Comparison of ENCODE assay signal across 10 mouse cellular contexts in genomic region chr5:130405201-130405600, GRCm38 (mm10). TPM values are rescaled to one million over a fixed set of nuclear protein-coding genes. Genes with fewer than 3 reads are reported as not detected.
DNase-seq lines count a peak whose midpoint lies in the region; ATAC-seq and TF ChIP-seq lines count a peak whose summit lies in the region.
"Had no signal": no experiment of that assay in that cellular context is flagged by ENCODE, and none has a peak within 500 bp of the region (broad histone marks: within the 10 kb centered on the region; RNA-seq: fewer than 3 reads in every experiment).

No protein-coding gene starts in this region.

- no peak overlapping the region for H3K27ac ChIP-seq in heart, embryonic 12.5 days (ENCODE audit: poor library complexity, severe bottlenecking)
- no peak overlapping the region for H3K27ac ChIP-seq in layer of hippocampus, adult 2 months
- H3K27ac ChIP-seq: embryonic facial prominence, embryonic 12.5 days; lung, embryonic 15.5 days had no signal

- peak; percentile 93 for TF ChIP-seq CTCF in layer of hippocampus, adult 2 months (conservative IDR thresholded peaks at IDR 0.05)

- no peak overlapping the region for H3K4me3 ChIP-seq in heart, embryonic 12.5 days
- H3K4me3 ChIP-seq in layer of hippocampus, adult 2 months = no peak overlapping the region
- H3K4me3 ChIP-seq: embryonic facial prominence, embryonic 12.5 days; lung, embryonic 15.5 days had no signal

- intact Hi-C loops in heart, postnatal 14 days (cut with DNase I) = loop anchor here (1.0 kb wide), 1 partner anchor 448 kb away; no protein-coding TSS in a partner anchor

- peaks cover 30% of the 10 kb centered on the region for H3K9me3 ChIP-seq in heart, embryonic 12.5 days (replicated peaks)
- H3K9me3 ChIP-seq: lung, embryonic 15.5 days had no signal

- H3K4me2 ChIP-seq in heart, embryonic 12.5 days = no peak overlapping the region
- H3K4me2 ChIP-seq: embryonic facial prominence, embryonic 12.5 days; lung, embryonic 15.5 days had no signal

- H3K9ac ChIP-seq in heart, embryonic 12.5 days = no peak overlapping the region
- H3K9ac ChIP-seq: embryonic facial prominence, embryonic 12.5 days; lung, embryonic 15.5 days had no signal

- no peak for ATAC-seq in heart, embryonic 12.5 days (ENCODE audit: insufficient number of reproducible peaks, low FRiP score)
- peak; percentile 84 for ATAC-seq in megakaryocyte-erythroid progenitor cell, adult 5-6 weeks (replicated peaks; ENCODE audit: low FRiP score, low TSS enrichment, poor library complexity, severe bottlenecking)

- no peaks in the 10 kb centered on the region for H3K27me3 ChIP-seq in heart, embryonic 12.5 days (replicated peaks)
- H3K27me3 ChIP-seq: embryonic facial prominence, embryonic 12.5 days; lung, embryonic 15.5 days had no signal

- 50% methylated on average over 1 of the region's 1 CpGs for WGBS in heart, embryonic 12.5 days

- peak; percentile 18 to 42 for DNase-seq in heart, postnatal 14 days
- DNase-seq in A20 (ENCODE audit: low read depth, low spot score) = peak; percentile 36
- DNase-seq in adrenal gland, postnatal 10 days = peak; percentile 77
- peak; percentile 34 for DNase-seq in embryo, embryonic 11.5 days (ENCODE audit: low read depth, low spot score)
- peak in 1 of 2 experiments; percentile 70 for DNase-seq in layer of hippocampus, adult 2 months (ENCODE audit: low spot score in 2 of 2)
- peak; percentile 7 to 15 for DNase-seq in urinary bladder, postnatal 36 days (ENCODE audit: low spot score in 2 of 2)

- no peaks in the 10 kb centered on the region for H3K4me1 ChIP-seq in heart, embryonic 12.5 days (replicated peaks)
- H3K4me1 ChIP-seq: embryonic facial prominence, embryonic 12.5 days; lung, embryonic 15.5 days had no signal

- H3K36me3 ChIP-seq in heart, embryonic 12.5 days = no peaks in the 10 kb centered on the region
- H3K36me3 ChIP-seq: embryonic facial prominence, embryonic 12.5 days; lung, embryonic 15.5 days had no signal

RNA-seq across cellular contexts. Expression of gene A330070K13Rik, which starts 20.8 kb away (rescaled TPM):
- total RNA-seq in heart, postnatal 14 days (2021) = not detected
- polyA plus RNA-seq in heart, embryonic 12.5 days (2016; fragmentation: Nextera tagmentation; extraction: Ambion mirVana) = not detected in 2 replicates
- total RNA-seq in adrenal gland, postnatal 10 days (2021) = not detected
- 1 to 10 TPM; 1.9 to 2.9 TPM for total RNA-seq in layer of hippocampus, adult 2 months (2021)
- total RNA-seq in megakaryocyte-erythroid progenitor cell, adult 5-6 weeks (2014; fragmentation: Nextera tagmentation) = not detected in 2 replicates
- not detected in 2 replicates for total RNA-seq in megakaryocyte-erythroid progenitor cell, adult 5-6 weeks (2017)
- polyA plus RNA-seq: embryonic facial prominence, embryonic 12.5 days; lung, embryonic 15.5 days had no signal

RNA-seq across cellular contexts. Expression of gene Caln1, which starts 35.9 kb away (rescaled TPM):
- not detected for total RNA-seq in heart, postnatal 14 days (2021)
- 0.03 TPM in 1 of 2 replicates, not detected in the other for polyA plus RNA-seq in heart, embryonic 12.5 days (2016; fragmentation: Nextera tagmentation; extraction: Ambion mirVana)
- 10 to 100 TPM; 26.8 to 33.5 TPM for total RNA-seq in adrenal gland, postnatal 10 days (2021)
- 100 to 1,000 TPM; 129 to 132 TPM for total RNA-seq in layer of hippocampus, adult 2 months (2021)
- total RNA-seq in megakaryocyte-erythroid progenitor cell, adult 5-6 weeks (2014; fragmentation: Nextera tagmentation) = not detected in 2 replicates
- not detected in 2 replicates for total RNA-seq in megakaryocyte-erythroid progenitor cell, adult 5-6 weeks (2017)

Comparison
In these comparisons a context has a peak if more than half of its experiments do, and no peak if none do; other contexts are left out.
1. RNA of gene Caln1, which starts 35.9 kb away (total RNA-seq): 129 to 132 TPM in layer of hippocampus, adult 2 months and 26.8 to 33.5 TPM in adrenal gland, postnatal 10 days; not detected in heart, postnatal 14 days and not detected in megakaryocyte-erythroid progenitor cell, adult 5-6 weeks; every median in the first group is over 10 times any median in the second.